Mouse (Mus musculus): ENCODE measurements around the gene Lonp2. TPM values are rescaled to one million over a fixed set of nuclear protein-coding genes. Genes with fewer than 3 reads are reported as not detected.

Gene Lonp2
- total RNA-seq (2015; ENCODE audit: low replicate concordance) (8.3 and 18.8 TPM in 2 replicates), total RNA-seq (2017; ENCODE audit: low replicate concordance) (15.8 and 22.2 TPM in 2 replicates)

DNA sequence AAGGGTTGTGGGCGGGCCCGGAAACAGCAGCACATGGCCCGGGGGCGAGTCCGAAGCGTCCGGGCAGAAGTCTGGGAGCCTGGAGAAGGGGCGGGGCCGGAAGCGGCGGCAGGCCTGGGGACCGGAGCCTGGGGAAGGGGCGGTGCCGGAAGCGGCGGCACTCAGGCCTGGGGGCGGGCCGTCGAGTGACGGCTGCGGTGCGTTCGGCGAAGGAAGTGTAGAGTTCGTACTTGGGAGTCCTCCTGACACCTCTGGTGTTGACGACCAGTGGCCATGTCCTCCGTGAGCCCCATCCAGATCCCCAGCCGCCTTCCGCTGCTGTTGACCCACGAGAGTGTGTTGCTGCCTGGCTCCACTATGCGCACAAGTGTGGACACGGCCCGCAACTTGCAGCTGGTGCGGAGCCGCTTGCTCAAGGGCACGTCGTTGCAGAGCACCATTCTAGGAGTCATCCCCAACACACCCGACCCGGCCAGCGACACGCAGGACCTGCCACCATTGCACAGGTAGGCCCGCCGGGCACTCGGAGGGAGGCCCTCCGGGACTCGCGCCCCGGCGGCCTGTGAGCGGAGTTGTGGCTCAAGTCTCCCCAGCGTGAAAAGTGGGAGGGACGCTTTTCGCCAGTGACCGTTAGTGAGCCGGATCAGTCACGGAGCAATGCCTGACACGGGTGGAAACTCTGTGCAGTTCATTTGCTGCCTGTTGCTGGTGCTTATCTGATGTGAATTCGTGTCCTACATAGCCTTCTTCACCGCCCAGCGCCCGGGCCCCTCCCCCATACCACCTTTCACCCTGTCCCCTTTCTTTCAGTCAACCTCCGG lies at the start of gene Lonp2:
TSS of gene Lonp2 (plus strand) at position 133 of the 821 bp plus-strand sequence.
- ATAC-seq (replicated peaks; ENCODE audit: low FRiP score, poor library complexity, severe bottlenecking): peak; percentile 99

DNA sequence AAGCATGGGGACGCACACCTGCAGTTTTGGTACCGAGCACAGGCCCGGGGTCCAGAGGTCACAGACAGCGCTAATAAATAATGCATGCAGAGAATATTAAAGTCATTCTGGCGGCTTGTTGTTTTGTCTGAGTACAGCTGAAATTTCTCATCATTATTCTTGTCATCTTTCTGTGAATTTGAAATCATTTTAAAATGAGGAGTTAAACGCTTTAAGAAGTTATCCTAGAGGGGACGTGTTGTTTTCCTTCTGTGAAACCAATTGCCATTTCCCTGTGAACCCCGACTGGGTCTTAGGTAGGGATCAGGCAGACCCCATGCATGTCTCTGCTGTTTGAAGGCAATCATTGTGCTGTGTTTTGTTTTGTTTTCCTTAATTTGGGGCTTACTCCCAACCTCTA lies 46.3 kb upstream of the Lonp2 start:
- ATAC-seq (replicated peaks; ENCODE audit: low FRiP score, poor library complexity, severe bottlenecking): no peak

DNA sequence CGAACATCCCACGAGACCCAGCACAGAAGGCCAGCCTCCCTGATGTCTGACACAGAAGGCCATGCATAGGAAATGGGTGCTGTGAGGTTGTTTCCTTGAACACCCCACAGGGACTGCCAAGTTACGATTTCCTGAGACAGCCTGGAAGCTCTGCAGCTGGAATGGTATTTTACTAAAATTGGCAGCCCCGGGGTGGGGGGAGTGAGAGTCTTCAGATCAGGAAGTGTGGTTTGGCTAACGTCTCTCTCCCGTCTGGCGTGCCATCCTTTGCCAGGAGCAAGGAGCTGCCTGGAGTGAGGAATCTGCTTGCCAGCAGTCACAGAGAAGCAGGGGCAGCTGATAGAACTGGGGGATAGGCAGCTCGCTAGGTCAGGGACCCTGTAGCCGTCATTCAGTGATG lies 45.8 kb upstream of the Lonp2 start:
- ATAC-seq (replicated peaks; ENCODE audit: low FRiP score, poor library complexity, severe bottlenecking): no peak

DNA sequence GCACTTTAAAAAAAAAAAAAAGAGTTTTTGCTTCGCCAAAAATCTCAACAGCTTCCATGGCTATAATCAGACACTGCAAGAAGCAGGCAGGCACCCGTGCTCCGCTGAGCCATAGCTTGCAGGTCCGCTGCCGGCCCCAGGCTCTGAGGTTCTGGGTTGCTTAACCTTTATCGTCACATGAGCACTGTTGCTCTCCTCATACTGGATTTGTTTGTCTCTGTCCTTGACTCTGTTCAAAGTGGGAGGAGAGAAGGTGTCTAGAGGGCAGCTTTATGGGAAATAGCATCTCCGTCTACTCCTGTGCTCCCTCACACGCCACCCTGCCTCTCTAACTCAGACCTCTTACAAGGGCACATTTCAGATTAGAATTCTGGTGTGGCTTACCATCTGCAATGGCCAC lies 45.1 kb upstream of the Lonp2 start:
- ATAC-seq (replicated peaks; ENCODE audit: low FRiP score, poor library complexity, severe bottlenecking): no peak

DNA sequence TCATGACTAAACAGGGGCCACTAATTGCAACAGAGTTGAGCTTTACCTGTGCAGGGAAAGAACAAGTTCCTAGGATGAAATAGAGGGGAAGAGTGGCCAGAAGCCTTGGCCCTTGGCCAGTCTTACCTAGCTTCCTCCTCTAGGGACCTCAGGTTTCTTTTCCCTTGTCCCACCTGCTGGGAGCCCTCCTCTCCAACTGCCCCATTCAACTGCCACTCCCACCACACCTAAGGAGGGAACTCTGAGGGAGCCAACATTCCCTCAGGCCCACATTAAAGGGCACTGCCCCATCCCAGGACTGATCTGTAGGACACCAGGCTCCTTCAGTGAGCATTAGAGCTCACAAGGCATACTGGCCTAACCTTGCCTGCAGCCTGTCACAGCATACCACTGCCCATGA lies 43.4 kb upstream of the Lonp2 start, which contains the start of gene Abcc12:
TSS of gene Abcc12 (minus strand) at position 229 of the 400 bp plus-strand sequence.
- ATAC-seq (replicated peaks; ENCODE audit: low FRiP score, poor library complexity, severe bottlenecking): no peak

DNA sequence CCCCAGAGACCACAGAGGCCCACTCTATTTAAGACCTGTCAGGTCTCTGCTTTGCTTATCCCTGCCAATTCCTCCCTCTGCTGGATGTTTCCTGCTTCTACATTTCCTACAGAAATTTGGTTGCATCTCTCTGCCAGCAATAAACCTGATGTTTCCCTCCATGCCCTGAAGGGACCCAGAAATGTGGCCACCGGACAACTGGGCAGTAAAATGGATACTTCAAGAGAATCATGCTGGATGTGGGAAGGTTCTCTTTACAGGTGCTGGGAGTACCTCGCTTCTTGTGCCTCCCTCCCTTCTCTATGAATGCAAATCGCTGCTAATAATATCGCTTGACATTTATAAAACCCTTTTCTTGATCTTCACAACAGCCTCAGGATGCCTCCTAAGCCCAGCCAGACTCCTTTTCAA lies 41.9 kb upstream of the Lonp2 start:
- ATAC-seq (replicated peaks; ENCODE audit: low FRiP score, poor library complexity, severe bottlenecking): no peak

DNA sequence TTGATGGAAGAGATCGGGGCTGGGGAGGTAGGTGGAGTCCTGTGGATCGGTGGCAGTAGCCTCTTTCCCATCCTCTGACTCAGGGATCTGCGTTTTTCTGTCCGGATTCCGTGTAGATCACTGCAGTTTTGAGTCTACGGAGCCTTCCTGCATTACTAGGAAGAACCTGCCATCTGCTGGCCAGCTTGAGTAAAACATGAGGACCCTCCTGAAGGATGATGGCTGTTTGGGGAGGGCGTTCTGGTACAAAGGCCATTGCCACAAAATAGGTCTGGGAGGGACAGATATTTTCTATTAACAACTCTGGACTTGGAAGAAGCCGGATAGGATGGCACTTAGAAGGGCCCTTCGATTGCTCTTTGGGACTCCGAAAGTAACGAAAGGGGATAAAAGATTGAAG lies 38.7 kb upstream of the Lonp2 start:
- peak; percentile 69 for ATAC-seq (replicated peaks; ENCODE audit: low FRiP score, poor library complexity, severe bottlenecking)

DNA sequence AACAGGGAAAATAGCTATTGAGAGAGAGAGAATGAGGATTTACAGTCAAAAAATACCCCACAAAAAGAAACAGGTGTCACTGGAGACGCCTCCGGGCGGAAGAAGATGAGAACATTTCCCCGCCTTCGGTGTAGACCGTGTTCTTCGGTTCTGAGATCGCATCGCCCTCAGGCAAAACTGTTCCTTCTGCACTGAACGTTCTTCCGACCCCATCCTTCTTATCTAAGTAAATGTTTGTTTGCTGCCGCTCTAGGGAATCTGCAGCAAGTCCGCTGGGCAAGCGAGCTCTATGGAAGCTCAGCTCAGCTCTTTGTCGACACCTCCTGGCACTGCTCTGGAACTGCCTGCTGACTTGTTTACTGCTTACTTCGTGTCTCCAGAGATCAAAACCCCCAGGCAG lies 38.3 kb upstream of the Lonp2 start:
- peak; percentile 83 for ATAC-seq (replicated peaks; ENCODE audit: low FRiP score, poor library complexity, severe bottlenecking)

DNA sequence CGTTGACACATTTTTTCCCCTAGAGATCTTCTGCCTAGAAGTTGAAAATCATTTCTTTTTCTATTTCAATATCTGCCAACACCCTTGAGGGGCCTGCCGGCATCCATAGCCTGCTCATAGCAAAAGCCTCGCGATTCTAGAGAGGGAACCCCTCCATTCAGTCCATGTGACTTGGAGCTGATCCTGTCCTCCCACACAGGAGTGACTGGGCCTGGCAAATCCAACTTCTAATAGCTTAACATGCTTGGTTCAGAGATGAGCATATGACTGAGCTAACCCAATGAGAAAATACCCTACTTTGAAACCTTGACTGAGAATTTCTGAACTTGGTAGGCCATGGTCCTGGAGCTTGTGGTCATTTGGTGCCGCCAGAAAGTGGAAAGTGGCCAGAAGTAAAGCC lies 37.8 kb upstream of the Lonp2 start:
- no peak for ATAC-seq (replicated peaks; ENCODE audit: low FRiP score, poor library complexity, severe bottlenecking)

DNA sequence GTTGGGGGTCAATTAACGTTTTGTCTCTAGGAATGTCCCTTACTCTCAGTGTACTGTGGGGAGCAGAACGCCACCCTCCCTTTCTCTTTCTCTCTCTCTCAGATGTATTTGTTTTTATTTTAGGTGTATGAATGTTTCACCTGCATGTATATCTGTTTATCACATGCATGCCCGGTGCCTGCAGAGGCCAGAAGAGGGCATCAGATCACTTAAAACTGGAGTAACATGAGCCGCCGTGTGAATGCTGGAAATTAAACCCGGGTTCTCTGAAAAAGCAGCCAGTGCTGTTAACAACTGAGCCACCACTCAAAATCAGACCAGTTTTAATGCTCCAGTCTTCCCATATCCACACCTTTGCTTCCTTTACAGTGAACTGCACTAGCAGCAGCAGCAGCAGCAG lies 37.2 kb upstream of the Lonp2 start:
- no peak for ATAC-seq (replicated peaks; ENCODE audit: low FRiP score, poor library complexity, severe bottlenecking)

DNA sequence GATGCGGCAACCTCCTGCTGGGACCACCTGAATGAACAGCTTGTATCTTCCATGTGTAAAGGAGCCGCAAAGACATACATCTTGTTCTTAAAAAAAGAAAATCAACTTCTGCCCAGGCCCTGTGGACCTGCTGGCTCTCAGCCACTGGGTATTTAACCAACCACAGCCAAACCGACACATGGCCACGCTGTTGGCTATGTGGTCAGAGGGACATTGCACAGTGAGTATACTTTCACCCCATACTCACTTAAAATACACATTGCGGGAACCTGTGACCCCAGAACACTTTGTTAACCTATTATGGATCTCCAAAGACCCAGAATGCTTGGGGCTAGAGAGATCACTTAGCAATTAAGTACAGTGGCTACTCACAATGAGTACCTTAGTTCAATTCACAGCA lies 35.5 kb upstream of the Lonp2 start:
- no peak for ATAC-seq (replicated peaks; ENCODE audit: low FRiP score, poor library complexity, severe bottlenecking)

DNA sequence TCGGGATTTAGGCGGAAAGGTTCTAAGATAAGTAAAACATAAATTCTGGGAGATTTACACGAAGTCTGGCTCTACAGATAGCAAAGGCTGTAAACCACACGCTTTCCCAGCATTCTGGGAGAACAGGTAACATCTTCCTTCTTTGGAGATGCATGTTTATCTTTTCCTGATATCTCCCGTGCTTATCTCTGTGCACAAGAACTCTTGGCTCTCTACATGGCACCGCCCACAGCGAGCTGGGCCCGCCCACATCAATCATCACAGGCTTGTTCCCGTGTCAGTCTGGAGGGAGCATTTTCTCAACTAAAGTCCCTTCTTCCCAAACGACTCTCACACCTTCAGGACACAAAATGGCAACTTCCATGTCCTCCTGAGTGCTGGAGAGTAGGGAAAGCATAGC lies 30.7 kb upstream of the Lonp2 start:
- no peak for ATAC-seq (replicated peaks; ENCODE audit: low FRiP score, poor library complexity, severe bottlenecking)

DNA sequence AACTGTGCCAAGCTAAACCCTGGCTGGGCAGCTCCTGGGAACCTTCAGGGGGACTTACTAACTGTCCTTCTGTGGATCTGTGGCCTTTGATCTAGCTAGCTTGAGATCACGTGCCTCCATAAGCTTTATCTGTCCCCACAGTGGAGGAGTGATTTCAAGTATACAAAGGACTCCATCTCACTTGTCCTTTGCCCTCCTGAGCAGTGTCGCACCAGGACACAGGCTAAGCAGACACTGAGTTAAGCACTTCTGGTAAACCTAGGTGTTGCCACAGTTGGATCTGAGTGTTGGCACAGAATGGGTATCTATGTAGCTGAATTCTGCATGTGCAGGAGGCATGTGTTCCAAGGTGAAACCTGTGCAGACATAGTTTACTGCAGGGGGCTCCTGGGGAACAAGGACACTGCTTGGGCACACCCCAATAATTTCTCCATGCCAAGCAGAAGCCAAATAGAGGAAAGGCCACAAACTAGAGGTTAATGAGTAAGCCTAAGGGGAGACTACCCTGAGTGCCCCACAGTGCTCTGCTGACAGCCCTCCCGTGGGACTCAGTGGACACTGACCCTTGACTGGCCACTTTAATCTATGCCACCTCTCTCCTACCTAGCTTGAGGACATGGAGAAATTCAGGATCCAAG lies 29.6 kb upstream of the Lonp2 start:
- ATAC-seq (replicated peaks; ENCODE audit: low FRiP score, poor library complexity, severe bottlenecking): no peak

DNA sequence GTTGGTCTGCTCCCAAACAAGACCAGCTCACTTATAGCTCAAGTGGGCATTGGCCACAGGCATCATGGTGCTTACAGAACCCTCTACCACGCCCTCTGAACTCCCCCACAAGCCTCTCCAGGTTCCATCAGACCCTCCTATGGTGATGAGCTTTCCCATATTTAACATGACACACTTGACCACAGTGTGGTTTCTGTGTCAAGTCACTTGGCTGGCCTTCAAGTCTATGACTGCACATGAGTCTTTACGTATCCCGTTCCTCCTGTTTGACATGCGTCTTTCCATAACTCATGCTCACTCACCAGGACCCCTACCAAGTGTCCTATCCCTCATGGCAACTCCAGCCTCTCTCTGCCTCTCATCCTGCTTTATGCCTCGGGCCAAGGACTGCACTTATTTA lies 28.2 kb upstream of the Lonp2 start:
- ATAC-seq (replicated peaks; ENCODE audit: low FRiP score, poor library complexity, severe bottlenecking): no peak

DNA sequence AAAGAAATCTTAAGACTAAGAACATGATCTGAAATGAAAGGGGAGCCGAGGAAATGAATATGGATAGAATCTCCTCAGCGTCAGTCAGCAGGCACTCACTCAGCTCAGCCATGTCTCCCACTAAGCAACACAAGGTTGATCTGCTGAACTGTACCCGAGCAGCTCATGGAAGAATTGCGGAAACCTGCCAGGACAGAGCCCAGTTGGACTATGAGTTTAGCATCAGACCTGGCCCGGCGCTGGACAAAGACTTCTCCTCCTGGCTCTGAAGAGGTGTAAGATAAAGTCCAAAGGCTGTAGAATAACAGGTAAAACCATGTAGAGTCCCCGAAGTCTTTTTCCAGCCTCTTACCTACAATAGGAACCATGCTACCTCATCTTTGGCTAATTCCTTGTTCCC lies 26.2 kb upstream of the Lonp2 start:
- ATAC-seq (replicated peaks; ENCODE audit: low FRiP score, poor library complexity, severe bottlenecking): no peak

DNA sequence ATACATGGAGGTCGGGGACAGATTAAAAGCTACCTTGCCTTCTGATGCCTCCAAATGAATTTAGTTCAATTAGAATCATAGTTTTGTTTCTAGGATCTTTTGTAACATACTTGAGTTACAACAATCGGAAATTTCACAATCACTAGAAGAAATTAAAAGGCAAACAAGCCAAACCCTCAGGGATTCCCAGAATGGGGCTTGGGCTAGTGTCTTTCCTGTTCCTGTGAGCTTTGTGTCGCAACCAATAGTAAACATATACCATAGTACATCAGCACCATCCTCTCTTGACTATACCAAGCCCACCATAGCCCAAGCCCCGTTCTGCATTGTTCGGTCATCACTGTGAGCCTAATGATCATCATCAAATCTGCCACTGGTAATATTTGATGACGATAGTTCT lies 24.5 kb upstream of the Lonp2 start:
- ATAC-seq (replicated peaks; ENCODE audit: low FRiP score, poor library complexity, severe bottlenecking): no peak

DNA sequence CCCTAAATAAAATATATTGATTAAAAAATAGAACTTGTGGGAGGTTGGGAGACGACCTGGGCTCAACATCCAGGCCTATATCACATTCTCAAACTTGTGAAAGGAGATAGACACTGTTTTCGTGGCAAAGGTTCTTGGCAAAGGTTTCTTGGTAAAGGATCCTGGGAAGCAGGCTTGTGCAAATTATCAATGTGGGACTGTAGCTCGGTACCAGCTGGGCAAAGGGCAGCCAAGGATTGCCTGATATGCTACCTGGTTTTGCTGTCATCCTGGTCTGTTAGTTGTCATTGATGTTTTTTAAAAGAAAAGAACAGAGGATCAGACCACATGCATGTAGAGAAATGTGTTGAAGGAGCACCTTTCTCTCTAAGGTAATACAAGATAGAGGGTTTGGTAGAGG lies 23.5 kb upstream of the Lonp2 start:
- ATAC-seq (replicated peaks; ENCODE audit: low FRiP score, poor library complexity, severe bottlenecking): no peak

DNA sequence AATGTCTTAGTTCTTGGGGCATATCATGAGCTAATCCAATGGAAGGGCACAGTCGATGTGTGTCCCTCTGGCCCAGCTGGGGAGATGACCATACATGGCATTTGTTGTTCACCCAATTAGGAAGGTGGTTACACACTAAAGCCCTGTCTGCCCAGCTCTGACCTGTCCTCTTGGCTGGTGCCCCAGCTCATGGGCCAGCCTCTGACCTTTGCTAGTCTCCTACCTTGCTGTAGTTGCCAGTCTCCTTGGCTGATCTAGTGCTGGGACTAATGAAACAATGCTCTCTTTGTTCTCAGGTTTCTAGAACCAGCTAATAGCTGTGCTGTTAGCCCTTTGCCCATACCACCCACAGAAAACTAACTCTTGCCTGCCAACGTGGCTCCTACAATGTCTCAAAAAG lies 20.7 kb upstream of the Lonp2 start:
- no peak for ATAC-seq (replicated peaks; ENCODE audit: low FRiP score, poor library complexity, severe bottlenecking)

DNA sequence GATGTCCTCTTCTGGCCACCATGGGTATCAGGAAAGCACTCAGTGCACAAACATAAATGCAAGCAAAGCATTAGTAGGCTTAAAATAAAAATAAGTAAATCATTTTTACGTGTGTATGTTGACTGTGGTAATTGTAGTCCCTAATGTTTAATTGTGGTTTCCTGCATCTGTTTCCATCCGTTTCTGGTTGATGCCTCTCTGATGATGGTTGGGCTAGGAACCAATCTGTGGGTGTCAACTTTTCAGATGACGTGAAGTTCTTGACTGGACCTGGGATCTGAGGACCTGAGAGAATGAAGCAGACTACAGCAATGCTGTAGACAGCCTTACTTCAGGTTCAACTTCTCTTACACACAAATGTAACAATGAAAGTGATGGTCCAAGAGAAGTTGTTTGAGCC lies 19.2 kb upstream of the Lonp2 start:
- ATAC-seq (replicated peaks; ENCODE audit: low FRiP score, poor library complexity, severe bottlenecking): no peak

DNA sequence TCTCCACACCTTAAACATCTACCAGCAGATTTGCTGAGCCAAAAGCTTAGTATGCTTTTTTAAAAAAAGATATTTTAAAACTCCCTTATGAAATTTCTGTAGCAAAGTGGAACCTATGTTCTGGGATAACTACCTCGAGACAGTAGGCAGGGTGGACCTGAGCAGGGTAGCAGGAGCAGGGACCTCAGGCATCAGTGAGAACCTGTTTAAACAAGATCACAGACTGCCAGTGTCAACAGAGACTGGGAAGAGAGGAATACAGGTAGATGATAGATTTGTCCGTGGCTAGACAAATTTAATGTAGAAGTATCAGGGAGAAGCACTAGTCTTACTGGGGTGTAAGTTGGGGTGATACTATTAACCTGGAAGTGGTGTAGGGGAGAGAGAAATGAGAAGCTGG lies 10.0 kb upstream of the Lonp2 start:
- ATAC-seq (replicated peaks; ENCODE audit: low FRiP score, poor library complexity, severe bottlenecking): no peak

DNA sequence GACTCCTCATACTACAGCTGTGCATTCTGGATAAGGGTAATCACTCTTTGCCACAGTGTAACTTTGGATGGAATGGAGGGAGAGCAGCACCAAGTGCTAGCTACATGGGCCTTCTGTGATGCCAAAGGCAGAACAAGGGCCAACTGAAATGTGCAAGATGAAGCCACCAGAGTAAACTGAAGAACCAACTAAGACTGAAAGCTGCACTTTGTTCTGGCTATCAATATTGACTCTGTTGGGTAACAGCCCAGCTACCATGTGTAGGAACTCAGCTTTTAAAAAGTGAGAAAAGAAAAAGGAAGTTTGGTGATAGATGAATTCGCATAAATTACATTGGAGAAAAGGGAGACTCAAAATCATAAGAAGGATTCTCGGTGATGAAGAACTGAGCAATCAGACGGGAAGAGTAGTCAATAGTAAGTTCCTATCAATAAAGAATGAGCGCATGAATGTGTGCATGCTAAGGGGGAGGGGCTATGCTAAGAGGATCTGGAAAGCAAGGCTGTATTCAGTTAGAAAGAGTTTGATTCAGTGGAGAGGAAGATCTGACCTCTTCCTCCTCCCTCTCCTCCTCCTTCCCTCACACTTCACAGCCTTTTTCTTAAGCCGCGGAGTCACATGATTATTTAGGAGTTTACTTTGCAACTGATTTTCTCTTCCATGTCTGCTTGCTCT lies 8.6 kb upstream of the Lonp2 start:
- ATAC-seq (replicated peaks; ENCODE audit: low FRiP score, poor library complexity, severe bottlenecking): no peak
